Mouse (Mus musculus) monocyte, adult 5-6 weeks (primary cell): ENCODE results near the gene Osgepl1. TPM values are rescaled to one million over a fixed set of nuclear protein-coding genes. Genes with fewer than 3 reads are reported as not detected.
"Not testable (repeated sequence)": the region's sequence is repeated elsewhere in the genome, so short reads cannot be mapped to it uniquely, and the experiment has no call there.

ENCODE experiments used
- ATAC-seq: fragments of 153-309, 156-312 bp; replicated peaks from 2 replicates; pipeline ENCODE4 v1.8.0; 2017; ENCODE audit warnings: mild to moderate bottlenecking; ENCODE audit not compliant: low TSS enrichment, insufficient number of reproducible peaks, severe bottlenecking, poor library complexity, low FRiP score
- total RNA-seq: library from RNA; stranded (forward); fragments of 200-1000, 200-491, 200-594 nt; gene quantifications from 3 replicates; pipeline ENCODE4 v1.2.3, GENCODE M21; 2017

The Osgepl1 gene
- total RNA-seq: 3.8 to 9.8 TPM (median 4.4 TPM) in 3 replicates

- peak; percentile 73 for ATAC-seq
These were observed at the start of gene Osgepl1 for GRCm38 (mm10) chr1:53312989-53313967. Gene Osgepl1 (plus strand): TSS chr1:53313624.

GRCm38 (mm10) chr1:53264958-53265612 lies 48.3 kb upstream of the Osgepl1 start:
- ATAC-seq: peak; percentile 52; the same call in 1 of the 2 replicates

GRCm38 (mm10) chr1:53269901-53270300 lies 43.5 kb upstream of the Osgepl1 start:
- no peak for ATAC-seq

- ATAC-seq: no peak
These were observed 40.8 kb upstream of the Osgepl1 start for GRCm38 (mm10) chr1:53272646-53273045.

- no peak for ATAC-seq
These were observed 22.2 kb upstream of the Osgepl1 start for GRCm38 (mm10) chr1:53291197-53291596.

- ATAC-seq: peak; percentile 99
These were observed 16.6 kb upstream of the Osgepl1 start, which contains the start of the genes Pms1, Ormdl1 and Gm28778 for GRCm38 (mm10) chr1:53296581-53297383. Gene Pms1 (minus strand): TSS chr1:53297018. Gene Ormdl1 (plus strand): TSS chr1:53297095. Gene Gm28778 (plus strand): TSS chr1:53297111.

- no peak for ATAC-seq
These were observed 12.9 kb upstream of the Osgepl1 start for GRCm38 (mm10) chr1:53300506-53300905.

GRCm38 (mm10) chr1:53321662-53322344 lies 8.4 kb downstream of the Osgepl1 start:
- ATAC-seq: no peak

GRCm38 (mm10) chr1:53323254-53323653 lies 9.8 kb downstream of the Osgepl1 start:
- no peak for ATAC-seq

- ATAC-seq: no peak
These were observed 10.9 kb downstream of the Osgepl1 start for GRCm38 (mm10) chr1:53324277-53324676.

GRCm38 (mm10) chr1:53324827-53325494 lies 11.5 kb downstream of the Osgepl1 start:
- ATAC-seq: no peak

- ATAC-seq: not testable (repeated sequence)
These were observed 20.1 kb downstream of the Osgepl1 start for GRCm38 (mm10) chr1:53333527-53333926.

GRCm38 (mm10) chr1:53335465-53335864 lies 22.0 kb downstream of the Osgepl1 start:
- no peak for ATAC-seq

GRCm38 (mm10) chr1:53337403-53337802 lies 24.0 kb downstream of the Osgepl1 start:
- ATAC-seq: not testable (repeated sequence)

GRCm38 (mm10) chr1:53341071-53341470 lies 27.6 kb downstream of the Osgepl1 start:
- ATAC-seq: no peak

- ATAC-seq: peak; percentile 100
These were observed 39.2 kb downstream of the Osgepl1 start, which contains the start of the genes Asdurf, Gm28551 and Asnsd1 for GRCm38 (mm10) chr1:53352327-53353261. Gene Asdurf (minus strand): TSS chr1:53352619. Gene Gm28551 (minus strand): TSS chr1:53352667. Gene Asnsd1 (minus strand): TSS chr1:53352752.
